Comparison of ENCODE assay signal across 9 mouse cellular contexts in genomic region chr2:167632731-167633536, GRCm38 (mm10). TPM values are rescaled to one million over a fixed set of nuclear protein-coding genes. Genes with fewer than 3 reads are reported as not detected.
A peak's percentile ranks its signal among the peaks of the same experiment; 100 is the strongest.
DNase-seq lines count a peak whose midpoint lies in the region; ATAC-seq lines count a peak whose summit lies in the region.
"Had no signal": no experiment of that assay in that cellular context is flagged by ENCODE, and none has a peak within 500 bp of the region (broad histone marks: within the 10 kb centered on the region; RNA-seq: fewer than 3 reads in every experiment).

No protein-coding gene starts in this region.

- H3K27ac ChIP-seq in neural tube, embryonic 11.5 days (ENCODE audit: low read depth, low read length), result no peak overlapping the region
- H3K27ac ChIP-seq in limb, embryonic 13.5 days, result peak overlapping the region; percentile 77
- H3K27ac ChIP-seq in stomach, embryonic 15.5 days, result peak overlapping the region; percentile 89

- H3K4me3 ChIP-seq in neural tube, embryonic 11.5 days (ENCODE audit: low read depth, low read length), result no peak overlapping the region
- peak overlapping the region; percentile 89 for H3K4me3 ChIP-seq in limb, embryonic 13.5 days
- peak overlapping the region; percentile 76 for H3K4me3 ChIP-seq in stomach, embryonic 15.5 days (replicated peaks)

- peak overlapping the region; percentile 91 for H3K9ac ChIP-seq in neural tube, embryonic 11.5 days (ENCODE audit: low read length)
- peak overlapping the region; percentile 60; the same call in 1 of the 2 replicates for H3K9ac ChIP-seq in limb, embryonic 13.5 days
- no peak overlapping the region for H3K9ac ChIP-seq in stomach, embryonic 15.5 days

- ATAC-seq in neural tube, embryonic 11.5 days (ENCODE audit: insufficient read depth, low FRiP score, low TSS enrichment), result no peak
- no peak for ATAC-seq in limb, embryonic 13.5 days (ENCODE audit: low FRiP score, low read depth)
- ATAC-seq in stomach, embryonic 15.5 days (ENCODE audit: insufficient read depth, low FRiP score, low read depth), result no peak

- H3K27me3 ChIP-seq in neural tube, embryonic 11.5 days (ENCODE audit: control insufficient read depth, insufficient read depth, low read length), result no peaks in the 10 kb centered on the region
- H3K27me3 ChIP-seq in limb, embryonic 13.5 days, result no peaks in the 10 kb centered on the region
- H3K27me3 ChIP-seq in stomach, embryonic 15.5 days (replicated peaks), result no peaks in the 10 kb centered on the region

- H3K36me3 ChIP-seq in neural tube, embryonic 11.5 days (ENCODE audit: control insufficient read depth, insufficient read depth, low read length), result 0 out of 2 replicates have a peak, but pooled peaks cover 2% of the 10 kb centered on the region
- peaks cover 14% of the 10 kb centered on the region for H3K36me3 ChIP-seq in limb, embryonic 13.5 days
- H3K36me3 ChIP-seq in stomach, embryonic 15.5 days, result no peaks in the 10 kb centered on the region

- peak; percentile 36 to 69 for DNase-seq in adrenal gland, adult (ENCODE audit: inconsistent age in 2 of 2, low spot score in 1 of 2)
- DNase-seq in adrenal gland, postnatal 25 days, result no peak
- no peak for DNase-seq in neural tube, embryonic 11.5 days (ENCODE audit: low spot score)
- DNase-seq in neural tube, embryonic 10.5 days (ENCODE audit: extremely low spot score, low spot score), result no peak
- no peak for DNase-seq in T-cell, adult 2 months (ENCODE audit: low spot score)
- no peak for DNase-seq in retina, embryonic 14.5 days (ENCODE audit: low spot score)
- DNase-seq: embryo, embryonic 11 days had no signal

- H3K4me2 ChIP-seq in neural tube, embryonic 11.5 days (ENCODE audit: low read depth), result peak overlapping the region; percentile 71; the same call in 1 of the 2 replicates
- peak overlapping the region; percentile 87 for H3K4me2 ChIP-seq in limb, embryonic 13.5 days (replicated peaks)
- H3K4me2 ChIP-seq in stomach, embryonic 15.5 days, result peak overlapping the region; percentile 58; the same call in 1 of the 2 replicates

- H3K9me3 ChIP-seq in neural tube, embryonic 11.5 days (ENCODE audit: control insufficient read depth, low read length), result no peaks in the 10 kb centered on the region
- no peaks in the 10 kb centered on the region for H3K9me3 ChIP-seq in limb, embryonic 13.5 days
- H3K9me3 ChIP-seq in stomach, embryonic 15.5 days, result no peaks in the 10 kb centered on the region

- H3K4me1 ChIP-seq in neural tube, embryonic 11.5 days (ENCODE audit: control insufficient read depth, insufficient read depth, low read length), result peaks cover 26% of the 10 kb centered on the region
- H3K4me1 ChIP-seq in limb, embryonic 13.5 days, result peaks cover 47% of the 10 kb centered on the region
- peaks cover 45% of the 10 kb centered on the region for H3K4me1 ChIP-seq in stomach, embryonic 15.5 days

- WGBS in neural tube, embryonic 11.5 days, result 82% methylated on average over 12 of the region's 12 CpGs
- WGBS in limb, embryonic 13.5 days, result 78% methylated on average over 12 of the region's 12 CpGs
- WGBS in stomach, embryonic 15.5 days, result 68% methylated on average over 12 of the region's 12 CpGs

RNA-seq across cellular contexts. Expression of gene Ube2v1, which starts 1.0 kb away (rescaled TPM):
- total RNA-seq in adrenal gland, postnatal 25 days (2021), result 187 and 190 TPM in 2 replicates
- polyA plus RNA-seq in neural tube, embryonic 11.5 days (2014; fragmentation: Nextera tagmentation; extraction: Ambion mirVana), result 291 and 297 TPM in 2 replicates
- polyA plus RNA-seq in limb, embryonic 13.5 days (2015; fragmentation: Nextera tagmentation; extraction: Ambion mirVana), result 268 and 284 TPM in 2 replicates
- polyA plus RNA-seq in stomach, embryonic 15.5 days (2015; fragmentation: Nextera tagmentation; extraction: Ambion mirVana), result 250 and 281 TPM in 2 replicates

RNA-seq across cellular contexts. Expression of gene Gm20431, which starts 28.4 kb away (rescaled TPM):
- total RNA-seq in adrenal gland, postnatal 25 days (2021), result 12.1 and 15.7 TPM in 2 replicates
- 7.0 TPM in 1 of 2 replicates, not detected in the other for polyA plus RNA-seq in neural tube, embryonic 11.5 days (2014; fragmentation: Nextera tagmentation; extraction: Ambion mirVana)
- 6.2 and 11.2 TPM in 2 replicates for polyA plus RNA-seq in limb, embryonic 13.5 days (2015; fragmentation: Nextera tagmentation; extraction: Ambion mirVana)
- 3.5 and 9.6 TPM in 2 replicates for polyA plus RNA-seq in stomach, embryonic 15.5 days (2015; fragmentation: Nextera tagmentation; extraction: Ambion mirVana)

RNA-seq across cellular contexts. Expression of gene Cebpb, which starts 55.8 kb away (rescaled TPM):
- 483 and 585 TPM in 2 replicates for total RNA-seq in adrenal gland, postnatal 25 days (2021)
- 3.0 and 3.2 TPM in 2 replicates for polyA plus RNA-seq in neural tube, embryonic 11.5 days (2014; fragmentation: Nextera tagmentation; extraction: Ambion mirVana)
- 2.3 and 3.4 TPM in 2 replicates for polyA plus RNA-seq in limb, embryonic 13.5 days (2015; fragmentation: Nextera tagmentation; extraction: Ambion mirVana)
- 18.4 and 25.4 TPM in 2 replicates for polyA plus RNA-seq in stomach, embryonic 15.5 days (2015; fragmentation: Nextera tagmentation; extraction: Ambion mirVana)

RNA-seq across cellular contexts. Expression of gene Tmem189, which starts 56.7 kb away (rescaled TPM):
- total RNA-seq in adrenal gland, postnatal 25 days (2021), result 37.4 and 40.5 TPM in 2 replicates
- 40.4 and 40.9 TPM in 2 replicates for polyA plus RNA-seq in neural tube, embryonic 11.5 days (2014; fragmentation: Nextera tagmentation; extraction: Ambion mirVana)
- polyA plus RNA-seq in limb, embryonic 13.5 days (2015; fragmentation: Nextera tagmentation; extraction: Ambion mirVana), result 35.7 and 40.1 TPM in 2 replicates
- 40.8 and 43.8 TPM in 2 replicates for polyA plus RNA-seq in stomach, embryonic 15.5 days (2015; fragmentation: Nextera tagmentation; extraction: Ambion mirVana)

Comparison
In these comparisons a context has a peak if more than half of its experiments do, and no peak if none do; other contexts are left out.
1. DNase-seq: peak in adrenal gland, adult (2 of 2); none in adrenal gland, postnatal 25 days (single experiment), neural tube, embryonic 11.5 days (single experiment), neural tube, embryonic 10.5 days (single experiment), T-cell, adult 2 months (single experiment) and retina, embryonic 14.5 days (single experiment).
2. Peak in every context shown above with its lines, with median percentiles within 50 percentile points of each other: H3K4me2 ChIP-seq.